Mouse (Mus musculus) ES-Bruce4 (cell line): Measurements from ENCODE around the gene Shox2.

Experiments
- CTCF ChIP-seq: IDR thresholded peaks from one replicate; pipeline ENCODE4 v1.8.1; 2011; ENCODE audit warnings: low read depth, low read length
- EP300 ChIP-seq: IDR thresholded peaks from 2 replicates; pipeline ENCODE4 v1.6.1; 2011; ENCODE audit warnings: low read depth, low read length; ENCODE audit not compliant: insufficient read depth

DNA sequence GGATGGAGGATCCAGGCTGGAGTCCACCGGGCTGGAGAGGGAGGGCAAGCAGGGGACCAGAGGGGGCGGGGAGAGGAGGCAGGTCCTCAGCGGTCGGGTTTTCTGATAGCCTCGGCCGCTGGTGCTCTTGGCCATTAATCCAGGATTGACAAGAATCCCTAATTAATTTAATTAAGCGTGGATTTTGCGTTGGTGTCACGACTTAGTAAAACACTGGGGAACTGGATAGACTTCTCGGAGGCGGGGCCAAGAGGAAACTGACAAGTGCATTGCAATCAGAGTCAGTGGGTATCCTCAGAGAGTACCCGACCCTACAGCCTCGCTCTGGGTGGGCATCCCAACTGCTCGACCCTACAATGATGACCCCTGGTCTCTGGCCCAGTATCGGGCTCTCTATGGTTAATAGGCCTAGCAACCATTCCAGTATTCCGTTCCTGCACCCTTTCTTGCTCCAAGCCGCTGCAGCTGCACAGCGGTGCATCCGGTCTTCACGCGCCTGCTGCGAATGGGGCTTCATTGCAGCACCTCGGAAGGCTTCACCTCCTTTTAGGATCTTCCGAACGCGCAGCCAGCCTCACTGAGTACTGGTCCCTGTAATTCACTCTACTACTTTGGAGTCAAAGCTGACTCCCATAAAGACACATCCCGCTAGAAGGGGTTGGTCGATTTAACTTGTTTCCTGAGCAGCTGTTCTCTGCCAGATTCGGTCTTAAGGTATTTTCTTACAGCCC is 775 bp upstream of the Shox2 start:
- no peak for TF ChIP-seq CTCF
- TF ChIP-seq EP300, result no peak
